Mouse (Mus musculus): ENCODE measurements around the gene Grtp1. TPM values are rescaled to one million over a fixed set of nuclear protein-coding genes. Genes with fewer than 3 reads are reported as not detected.

Gene Grtp1
- polyA plus RNA-seq, 1 experiment from 2014 or later: 17.3 TPM

- ATAC-seq (ENCODE audit: low read depth): no peak
- no peak overlapping the region for H3K4me2 ChIP-seq (ENCODE audit: low read depth, low read length)
- H3K4me3 ChIP-seq (ENCODE audit: low read depth, low read length): no peak overlapping the region
- H3K9me3 ChIP-seq (ENCODE audit: control insufficient read depth, low read length): no peaks in the 10 kb centered on the region
- no peak overlapping the region for H3K27ac ChIP-seq (ENCODE audit: low read depth, low read length)
- no peaks in the 10 kb centered on the region for H3K27me3 ChIP-seq (ENCODE audit: control insufficient read depth, insufficient read depth, low read length)
- peaks cover 8% of the 10 kb centered on the region; the same call in 1 of the 2 replicates for H3K4me1 ChIP-seq (ENCODE audit: control insufficient read depth, insufficient read depth, low read length)
- WGBS: 79% methylated on average over 12 of the region's 12 CpGs
- H3K36me3 ChIP-seq (ENCODE audit: control insufficient read depth, insufficient read depth, low read length): no peaks in the 10 kb centered on the region
- no peak overlapping the region for H3K9ac ChIP-seq (replicated peaks; ENCODE audit: low read depth, low read length)
These were observed 43.9 kb downstream of the Grtp1 start for GRCm38 (mm10) chr8:13156327-13157097.

GRCm38 (mm10) chr8:13155358-13155757 is 45.1 kb downstream of the Grtp1 start:
- Histone ChIP-seq H3K9ac (replicated peaks; ENCODE audit: low read depth, low read length) (no peak overlapping the region), H3K27me3 (ENCODE audit: control insufficient read depth, insufficient read depth, low read length) (no peaks in the 10 kb centered on the region), H3K4me3 (ENCODE audit: low read depth, low read length) (no peak overlapping the region), H3K36me3 (ENCODE audit: control insufficient read depth, insufficient read depth, low read length) (0 out of 2 replicates have a peak, but pooled peaks cover 2% of the 10 kb centered on the region), H3K9me3 (ENCODE audit: control insufficient read depth, low read length) (no peaks in the 10 kb centered on the region), H3K4me2 (ENCODE audit: low read depth, low read length) (no peak overlapping the region), H3K4me1 (ENCODE audit: control insufficient read depth, insufficient read depth, low read length) (peaks cover 7% of the 10 kb centered on the region; the same call in 1 of the 2 replicates), H3K27ac (ENCODE audit: low read depth, low read length) (no peak overlapping the region)
- no peak for ATAC-seq (ENCODE audit: low read depth)
- WGBS: 71% methylated on average over 9 of the region's 9 CpGs

GRCm38 (mm10) chr8:13154099-13154498 is 46.3 kb downstream of the Grtp1 start:
- WGBS: 86% methylated on average over 9 of the region's 9 CpGs
- H3K36me3 ChIP-seq (ENCODE audit: control insufficient read depth, insufficient read depth, low read length): 0 out of 2 replicates have a peak, but pooled peaks cover 3% of the 10 kb centered on the region
- no peak overlapping the region for H3K27ac ChIP-seq (ENCODE audit: low read depth, low read length)
- no peaks in the 10 kb centered on the region for H3K27me3 ChIP-seq (ENCODE audit: control insufficient read depth, insufficient read depth, low read length)
- no peaks in the 10 kb centered on the region for H3K9me3 ChIP-seq (ENCODE audit: control insufficient read depth, low read length)
- ATAC-seq (ENCODE audit: low read depth): no peak
- H3K4me3 ChIP-seq (ENCODE audit: low read depth, low read length): no peak overlapping the region
- H3K9ac ChIP-seq (replicated peaks; ENCODE audit: low read depth, low read length): no peak overlapping the region
- no peaks in the 10 kb centered on the region for H3K4me1 ChIP-seq (ENCODE audit: control insufficient read depth, insufficient read depth, low read length)
- H3K4me2 ChIP-seq (ENCODE audit: low read depth, low read length): no peak overlapping the region

- H3K9me3 ChIP-seq (ENCODE audit: control insufficient read depth, low read length): no peaks in the 10 kb centered on the region
- no peak overlapping the region for H3K27ac ChIP-seq (ENCODE audit: low read depth, low read length)
- no peak overlapping the region for H3K4me2 ChIP-seq (ENCODE audit: low read depth, low read length)
- H3K4me3 ChIP-seq (ENCODE audit: low read depth, low read length): no peak overlapping the region
- H3K4me1 ChIP-seq (ENCODE audit: control insufficient read depth, insufficient read depth, low read length): no peaks in the 10 kb centered on the region
- peaks cover 23% of the 10 kb centered on the region for H3K36me3 ChIP-seq (ENCODE audit: control insufficient read depth, insufficient read depth, low read length)
- H3K9ac ChIP-seq (replicated peaks; ENCODE audit: low read depth, low read length): no peak overlapping the region
- no peak for ATAC-seq (ENCODE audit: low read depth)
- no peaks in the 10 kb centered on the region for H3K27me3 ChIP-seq (ENCODE audit: control insufficient read depth, insufficient read depth, low read length)
- 79% methylated on average over 2 of the region's 2 CpGs for WGBS
These were observed 49.5 kb downstream of the Grtp1 start for GRCm38 (mm10) chr8:13150929-13151328.

GRCm38 (mm10) chr8:13149866-13150265 is 50.6 kb downstream of the Grtp1 start:
- Histone ChIP-seq H3K4me2 (ENCODE audit: low read depth, low read length) (no peak overlapping the region), H3K4me1 (ENCODE audit: control insufficient read depth, insufficient read depth, low read length) (no peaks in the 10 kb centered on the region), H3K9me3 (ENCODE audit: control insufficient read depth, low read length) (no peaks in the 10 kb centered on the region), H3K27ac (ENCODE audit: low read depth, low read length) (no peak overlapping the region), H3K9ac (replicated peaks; ENCODE audit: low read depth, low read length) (no peak overlapping the region), H3K4me3 (ENCODE audit: low read depth, low read length) (no peak overlapping the region), H3K27me3 (ENCODE audit: control insufficient read depth, insufficient read depth, low read length) (no peaks in the 10 kb centered on the region), H3K36me3 (ENCODE audit: control insufficient read depth, insufficient read depth, low read length) (peaks cover 31% of the 10 kb centered on the region)
- no peak for ATAC-seq (ENCODE audit: low read depth)
- WGBS: 62% methylated on average over 5 of the region's 5 CpGs

- no peaks in the 10 kb centered on the region for H3K4me1 ChIP-seq (ENCODE audit: control insufficient read depth, insufficient read depth, low read length)
- no peak for ATAC-seq (ENCODE audit: low read depth)
- WGBS: 100% methylated on average over 2 of the region's 2 CpGs
- no peaks in the 10 kb centered on the region for H3K27me3 ChIP-seq (ENCODE audit: control insufficient read depth, insufficient read depth, low read length)
- no peak overlapping the region for H3K4me2 ChIP-seq (ENCODE audit: low read depth, low read length)
- H3K27ac ChIP-seq (ENCODE audit: low read depth, low read length): no peak overlapping the region
- no peaks in the 10 kb centered on the region for H3K9me3 ChIP-seq (ENCODE audit: control insufficient read depth, low read length)
- no peak overlapping the region for H3K4me3 ChIP-seq (ENCODE audit: low read depth, low read length)
- H3K36me3 ChIP-seq (ENCODE audit: control insufficient read depth, insufficient read depth, low read length): peaks cover 36% of the 10 kb centered on the region
- H3K9ac ChIP-seq (replicated peaks; ENCODE audit: low read depth, low read length): no peak overlapping the region
These were observed 51.1 kb downstream of the Grtp1 start for GRCm38 (mm10) chr8:13149287-13149686.

- H3K36me3 ChIP-seq (ENCODE audit: control insufficient read depth, insufficient read depth, low read length): peaks cover 36% of the 10 kb centered on the region
- no peak for ATAC-seq (ENCODE audit: low read depth)
- WGBS: 93% methylated on average over 2 of the region's 2 CpGs
These were observed 51.9 kb downstream of the Grtp1 start for GRCm38 (mm10) chr8:13148476-13148875.

GRCm38 (mm10) chr8:13141681-13142080 is 58.7 kb downstream of the Grtp1 start:
- H3K27me3 ChIP-seq (ENCODE audit: control insufficient read depth, insufficient read depth, low read length): no peaks in the 10 kb centered on the region
- H3K4me1 ChIP-seq (ENCODE audit: control insufficient read depth, insufficient read depth, low read length): no peaks in the 10 kb centered on the region
- no peak overlapping the region for H3K27ac ChIP-seq (ENCODE audit: low read depth, low read length)
- 90% methylated on average over 5 of the region's 5 CpGs for WGBS
- peaks cover 80% of the 10 kb centered on the region for H3K36me3 ChIP-seq (ENCODE audit: control insufficient read depth, insufficient read depth, low read length)
- no peak overlapping the region for H3K4me3 ChIP-seq (ENCODE audit: low read depth, low read length)
- no peak overlapping the region for H3K4me2 ChIP-seq (ENCODE audit: low read depth, low read length)
- H3K9ac ChIP-seq (replicated peaks; ENCODE audit: low read depth, low read length): no peak overlapping the region
- ATAC-seq (ENCODE audit: low read depth): no peak
- no peaks in the 10 kb centered on the region for H3K9me3 ChIP-seq (ENCODE audit: control insufficient read depth, low read length)

More at GRCm38 (mm10) chr8:13148476-13148875, 51.9 kb downstream of the Grtp1 start:
- H3K9ac ChIP-seq (replicated peaks; ENCODE audit: low read depth, low read length): no peak overlapping the region
- no peak overlapping the region for H3K27ac ChIP-seq (ENCODE audit: low read depth, low read length)
- no peaks in the 10 kb centered on the region for H3K27me3 ChIP-seq (ENCODE audit: control insufficient read depth, insufficient read depth, low read length)
- no peak overlapping the region for H3K4me2 ChIP-seq (ENCODE audit: low read depth, low read length)
- H3K4me1 ChIP-seq (ENCODE audit: control insufficient read depth, insufficient read depth, low read length): no peaks in the 10 kb centered on the region
- H3K9me3 ChIP-seq (ENCODE audit: control insufficient read depth, low read length): no peaks in the 10 kb centered on the region
- no peak overlapping the region for H3K4me3 ChIP-seq (ENCODE audit: low read depth, low read length)

- Histone ChIP-seq H3K4me3 (ENCODE audit: low read depth, low read length) (no peak overlapping the region), H3K27me3 (ENCODE audit: control insufficient read depth, insufficient read depth, low read length) (no peaks in the 10 kb centered on the region), H3K4me1 (ENCODE audit: control insufficient read depth, insufficient read depth, low read length) (no peaks in the 10 kb centered on the region), H3K27ac (ENCODE audit: low read depth, low read length) (no peak overlapping the region), H3K36me3 (ENCODE audit: control insufficient read depth, insufficient read depth, low read length) (peaks cover 84% of the 10 kb centered on the region), H3K4me2 (ENCODE audit: low read depth, low read length) (no peak overlapping the region), H3K9ac (replicated peaks; ENCODE audit: low read depth, low read length) (no peak overlapping the region), H3K9me3 (ENCODE audit: control insufficient read depth, low read length) (no peaks in the 10 kb centered on the region)
- no peak for ATAC-seq (ENCODE audit: low read depth)
- 95% methylated on average over 6 of the region's 6 CpGs for WGBS
These were observed 60.7 kb downstream of the Grtp1 start for GRCm38 (mm10) chr8:13139641-13140182.

All from neural tube, embryonic 14.5 days (tissue).